Mouse (Mus musculus): ENCODE measurements around the gene H2afy. TPM values are rescaled to one million over a fixed set of nuclear protein-coding genes. Genes with fewer than 3 reads are reported as not detected.

H2afy gene
- total and polyA plus RNA-seq, 3 experiments, result 148 to 162 (median 153) TPM

GRCm38 (mm10) chr13:56088602-56089001 is 47.6 kb downstream of the H2afy start:
- no peaks in the 10 kb centered on the region for H3K4me1 ChIP-seq (ENCODE audit: control insufficient read depth in 1 of 2, insufficient read depth in 2 of 2)
- dilution Hi-C loops (cut with MboI; ENCODE audit: extremely low pct_ligation_motif_present, extremely low pct_unique_long_range_greater_than_20kb, low sequenced_read_pairs) (no loop called here), in situ Hi-C loops (cut with MboI; ENCODE audit: low pct_ligation_motif_present, low pct_unique_long_range_greater_than_20kb, low sequenced_read_pairs) (no loop called here)
- H3K27ac ChIP-seq (ENCODE audit: insufficient read depth, low read depth), result no peak overlapping the region
- no peak for DNase-seq (ENCODE audit: extremely low read depth)
- TF ChIP-seq POLR2AphosphoS2 (IDR thresholded peaks at IDR 0.05; ENCODE audit: low read depth, low read length) (no peak), RAD21 (IDR thresholded peaks at IDR 0.05; ENCODE audit: low read depth, low read length) (no peak), NELFE (IDR thresholded peaks at IDR 0.05; ENCODE audit: low read depth, low read length) (no peak), ETS1 (conservative IDR thresholded peaks at IDR 0.05; ENCODE audit: low read depth, low read length) (no peak), USF1 (IDR thresholded peaks at IDR 0.05; ENCODE audit: low read depth, low read length) (no peak), JUND (conservative IDR thresholded peaks at IDR 0.05; ENCODE audit: low read depth, low read length) (no peak), MYC (IDR thresholded peaks at IDR 0.05; ENCODE audit: low read depth, low read length) (no peak), SIN3A (IDR thresholded peaks at IDR 0.05; ENCODE audit: low read length) (no peak), NRF1 (IDR thresholded peaks at IDR 0.05; ENCODE audit: low read depth, low read length) (no peak), CHD1 (IDR thresholded peaks at IDR 0.05; ENCODE audit: low read depth, low read length) (no peak), ELF1 (IDR thresholded peaks at IDR 0.05; ENCODE audit: low read depth, low read length) (no peak), ZMIZ1 (IDR thresholded peaks at IDR 0.05; ENCODE audit: low read depth, low read length) (no peak), CTCF (conservative IDR thresholded peaks at IDR 0.05 in 1 of 2, IDR thresholded peaks at IDR 0.05 in 1 of 2; ENCODE audit: low read depth in 2 of 2, low read length in 2 of 2) (no peak), BHLHE40 (IDR thresholded peaks at IDR 0.05; ENCODE audit: low read depth, low read length) (no peak), GABPA (IDR thresholded peaks at IDR 0.05; ENCODE audit: insufficient replicate concordance, low read depth, low read length) (no peak), ZC3H11A (IDR thresholded peaks at IDR 0.05; ENCODE audit: low read depth, low read length) (no peak), E2F4 (IDR thresholded peaks at IDR 0.05; ENCODE audit: insufficient replicate concordance, low read depth, low read length) (no peak), TCF12 (IDR thresholded peaks at IDR 0.05; ENCODE audit: low read depth, low read length) (no peak), CHD2 (IDR thresholded peaks at IDR 0.05; ENCODE audit: low read length) (no peak)
- peaks cover 56 to 98% of the 10 kb centered on the region in 2 experiments for H3K36me3 ChIP-seq (replicated peaks in 1 of 2; ENCODE audit: control insufficient read depth in 1 of 2, insufficient read depth in 1 of 2, low read length in 1 of 2)
- H3K9ac ChIP-seq (ENCODE audit: insufficient read depth, low read depth), result no peak overlapping the region
- no peaks in the 10 kb centered on the region for H3K79me2 ChIP-seq (replicated peaks; ENCODE audit: control insufficient read depth, extremely low read depth, insufficient read depth, poor library complexity, severe bottlenecking)
- H3K27me3 ChIP-seq (replicated peaks), result no peaks in the 10 kb centered on the region
- H3K4me2 ChIP-seq (ENCODE audit: insufficient read depth, low read depth, poor library complexity, severe bottlenecking), result no peak overlapping the region
- no peaks in the 10 kb centered on the region for H3K9me3 ChIP-seq (replicated peaks; ENCODE audit: low read length)
- H3K4me3 ChIP-seq (replicated peaks in 1 of 3; ENCODE audit: low read depth in 2 of 3, low read length in 2 of 3, poor library complexity in 1 of 3), result no peak overlapping the region

GRCm38 (mm10) chr13:56087936-56088335 is 48.2 kb downstream of the H2afy start:
- peaks cover 63 to 98% of the 10 kb centered on the region in 2 experiments for H3K36me3 ChIP-seq (replicated peaks in 1 of 2; ENCODE audit: control insufficient read depth in 1 of 2, insufficient read depth in 1 of 2, low read length in 1 of 2)
- H3K4me1 ChIP-seq (ENCODE audit: control insufficient read depth in 1 of 2, insufficient read depth in 2 of 2), result no peaks in the 10 kb centered on the region
- H3K9me3 ChIP-seq (replicated peaks; ENCODE audit: low read length), result no peaks in the 10 kb centered on the region
- no peak overlapping the region for H3K27ac ChIP-seq (ENCODE audit: insufficient read depth, low read depth)
- dilution Hi-C loops (cut with MboI; ENCODE audit: extremely low pct_ligation_motif_present, extremely low pct_unique_long_range_greater_than_20kb, low sequenced_read_pairs) (no loop called here), in situ Hi-C loops (cut with MboI; ENCODE audit: low pct_ligation_motif_present, low pct_unique_long_range_greater_than_20kb, low sequenced_read_pairs) (no loop called here)
- H3K27me3 ChIP-seq (replicated peaks), result no peaks in the 10 kb centered on the region
- no peak overlapping the region for H3K4me3 ChIP-seq (replicated peaks in 1 of 3; ENCODE audit: low read depth in 2 of 3, low read length in 2 of 3, poor library complexity in 1 of 3)
- H3K4me2 ChIP-seq (ENCODE audit: insufficient read depth, low read depth, poor library complexity, severe bottlenecking), result no peak overlapping the region
- no peak overlapping the region for H3K9ac ChIP-seq (ENCODE audit: insufficient read depth, low read depth)
- H3K79me2 ChIP-seq (replicated peaks; ENCODE audit: control insufficient read depth, extremely low read depth, insufficient read depth, poor library complexity, severe bottlenecking), result no peaks in the 10 kb centered on the region
- TF ChIP-seq IRF4 (IDR thresholded peaks at IDR 0.05; ENCODE audit: low read depth, low read length) (no peak), JUN (IDR thresholded peaks at IDR 0.05; ENCODE audit: insufficient read depth, low read depth, low read length) (no peak), NRF1 (IDR thresholded peaks at IDR 0.05; ENCODE audit: low read depth, low read length) (no peak), POLR2AphosphoS2 (IDR thresholded peaks at IDR 0.05; ENCODE audit: low read depth, low read length) (no peak), MEF2A (IDR thresholded peaks at IDR 0.05; ENCODE audit: borderline replicate concordance, low read depth, low read length) (no peak), USF1 (IDR thresholded peaks at IDR 0.05; ENCODE audit: low read depth, low read length) (no peak), USF2 (conservative IDR thresholded peaks at IDR 0.05; ENCODE audit: low read depth, low read length) (no peak), MAFK (IDR thresholded peaks at IDR 0.05; ENCODE audit: insufficient replicate concordance, low read length) (no peak), GABPA (IDR thresholded peaks at IDR 0.05; ENCODE audit: insufficient replicate concordance, low read depth, low read length) (no peak), E2F4 (IDR thresholded peaks at IDR 0.05; ENCODE audit: insufficient replicate concordance, low read depth, low read length) (no peak), PAX5 (IDR thresholded peaks at IDR 0.05; ENCODE audit: low read length) (no peak), MAZ (IDR thresholded peaks at IDR 0.05; ENCODE audit: low read depth, low read length) (no peak), NELFE (IDR thresholded peaks at IDR 0.05; ENCODE audit: low read depth, low read length) (no peak), UBTF (IDR thresholded peaks at IDR 0.05; ENCODE audit: low read depth, low read length) (no peak), ELF1 (IDR thresholded peaks at IDR 0.05; ENCODE audit: low read depth, low read length) (no peak), SMC3 (IDR thresholded peaks at IDR 0.05; ENCODE audit: low read depth, low read length) (no peak), ZNF384 (IDR thresholded peaks at IDR 0.05; ENCODE audit: low read depth, low read length) (no peak), ZKSCAN1 (IDR thresholded peaks at IDR 0.05; ENCODE audit: borderline replicate concordance, low read depth, low read length) (no peak)
- no peak for DNase-seq (ENCODE audit: extremely low read depth)

Measured in CH12.LX (cell line).